Mouse (Mus musculus) mouse embryonic stem cell (cell line): Measurements from ENCODE around the gene Igsf6.
"Not testable (repeated sequence)": the region's sequence is repeated elsewhere in the genome, so short reads cannot be mapped to it uniquely, and the experiment has no call there.

ENCODE experiments used
- in situ Hi-C, 2 experiments: fragments of 300-500 bp; cut with MboI; formaldehyde crosslinking; loops; 1 replicate in 1 of 2; 3 replicates in 1 of 2; pipeline ENCODE4 v1.14.3; 2019 to 2020; ENCODE audit warnings: low sequenced_read_pairs in 2 of 2, low pct_unique_long_range_greater_than_20kb in 1 of 2, mixed read lengths in 1 of 2; ENCODE audit not compliant: unreplicated experiment in 1 of 2

The Igsf6 gene

DNA sequence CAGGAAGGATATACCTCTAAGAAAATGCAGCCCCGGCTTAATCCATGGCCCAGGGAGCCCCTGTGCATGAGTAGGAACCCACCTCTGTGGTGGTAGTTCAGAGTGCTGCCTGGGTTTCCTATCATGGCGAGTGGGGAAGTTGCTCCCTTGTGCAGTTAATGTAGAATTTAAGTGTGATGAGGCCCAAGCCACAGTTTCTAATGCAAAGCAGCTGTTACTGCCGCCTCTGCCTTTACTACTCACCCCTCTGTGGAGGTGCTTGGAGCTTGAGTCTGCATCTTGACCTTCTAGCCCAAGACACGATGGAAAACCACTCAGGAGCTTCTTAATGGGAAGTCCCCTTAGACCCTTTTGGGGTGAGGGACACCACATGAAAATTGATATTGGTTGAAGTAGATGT, 3.1 kb downstream of the Igsf6 start:
- in situ Hi-C loops = no loop called here

DNA sequence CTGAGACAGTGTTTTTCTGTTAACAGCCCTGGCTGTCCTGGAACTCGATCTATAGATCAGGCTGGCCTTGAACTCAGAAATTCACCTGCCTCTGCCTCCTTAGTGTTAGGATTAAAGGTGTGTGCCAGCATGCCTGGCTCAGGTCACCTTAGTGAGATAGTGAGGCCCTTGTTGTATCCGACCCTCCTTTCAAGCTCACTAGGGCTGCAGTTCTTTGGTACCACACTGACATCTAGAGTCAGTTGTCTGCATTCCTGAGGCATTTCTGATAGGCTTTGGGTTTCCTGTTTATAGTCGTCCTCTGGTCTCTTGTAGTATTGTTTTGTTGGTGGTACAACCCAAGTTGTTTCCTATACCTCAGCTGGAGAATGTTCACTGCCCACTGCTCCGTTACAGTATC, 10.1 kb downstream of the Igsf6 start:
- in situ Hi-C loops = no loop called here

DNA sequence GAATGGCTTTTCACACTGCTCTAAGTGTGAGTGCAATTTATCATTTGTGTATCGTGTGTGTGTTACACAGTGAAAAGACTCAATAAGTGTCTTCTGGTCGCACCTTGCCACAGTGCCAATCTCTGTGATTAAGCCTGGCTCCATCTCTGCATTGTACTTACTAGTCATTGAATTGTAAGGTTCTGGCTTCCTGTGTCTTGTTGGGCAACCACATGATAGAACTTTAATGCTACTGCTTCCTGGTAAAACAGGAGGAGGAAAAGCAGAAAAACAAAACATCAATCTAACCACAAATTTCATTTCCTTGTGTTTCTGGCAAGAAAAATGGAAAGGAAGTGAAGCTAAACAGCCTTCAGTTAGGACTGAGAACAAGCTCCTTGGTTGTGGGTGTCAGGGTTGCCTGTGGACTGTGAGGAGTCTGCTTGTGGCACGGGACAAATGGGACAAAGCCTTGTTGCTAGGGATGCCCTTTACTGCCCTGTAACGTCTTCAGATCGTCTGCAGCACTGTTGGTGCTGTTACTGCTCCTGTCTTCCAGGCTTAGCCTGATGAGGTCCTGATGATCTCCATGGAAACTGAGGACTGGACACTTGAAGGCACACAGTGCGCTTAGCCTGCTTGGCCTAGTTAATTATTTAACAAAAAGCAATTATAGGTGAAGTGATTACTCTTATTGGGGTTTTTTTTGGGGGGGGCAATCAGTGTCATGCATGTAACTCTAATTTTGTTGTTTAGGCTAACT, 14.7 kb downstream of the Igsf6 start:
- in situ Hi-C loops = no loop called here

DNA sequence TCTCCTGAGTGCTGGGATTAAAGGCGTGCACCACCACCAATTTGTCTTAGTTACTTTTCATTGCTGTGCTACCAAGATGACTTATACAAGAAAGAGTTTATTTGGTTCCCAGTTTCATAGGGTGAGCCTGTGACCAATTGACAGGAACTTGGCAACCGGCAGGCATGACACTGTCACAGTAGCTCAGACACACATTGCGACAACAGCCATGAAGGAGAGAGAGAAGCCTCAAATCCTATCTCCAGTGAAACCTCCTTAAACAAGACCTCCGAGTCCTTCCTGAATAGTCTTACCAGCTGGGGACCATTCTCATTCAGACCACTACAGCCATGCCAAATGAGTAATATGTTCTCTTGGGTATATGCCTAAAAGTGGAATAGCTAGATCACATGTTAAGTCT, 21.3 kb downstream of the Igsf6 start:
- in situ Hi-C loops = no loop called here

DNA sequence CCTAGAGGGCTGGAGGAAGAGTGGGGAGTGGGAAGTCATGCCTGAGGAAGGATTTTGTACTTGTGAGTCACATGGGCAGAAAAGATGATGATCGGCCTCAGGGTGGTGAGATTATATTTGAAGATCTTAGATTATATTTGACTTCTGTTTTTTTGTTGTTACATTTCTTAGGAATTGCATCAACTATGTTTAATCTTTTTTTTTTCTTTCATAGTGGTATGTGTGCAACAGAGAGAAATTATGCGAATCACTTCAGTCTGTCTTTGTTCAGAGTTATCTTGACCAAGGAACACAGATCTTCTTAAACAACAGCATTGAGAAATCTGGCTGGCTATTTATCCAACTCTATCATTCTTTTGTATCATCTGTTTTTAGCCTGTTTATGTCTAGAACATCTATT, 26.7 kb downstream of the Igsf6 start:
- in situ Hi-C loops = no loop called here

DNA sequence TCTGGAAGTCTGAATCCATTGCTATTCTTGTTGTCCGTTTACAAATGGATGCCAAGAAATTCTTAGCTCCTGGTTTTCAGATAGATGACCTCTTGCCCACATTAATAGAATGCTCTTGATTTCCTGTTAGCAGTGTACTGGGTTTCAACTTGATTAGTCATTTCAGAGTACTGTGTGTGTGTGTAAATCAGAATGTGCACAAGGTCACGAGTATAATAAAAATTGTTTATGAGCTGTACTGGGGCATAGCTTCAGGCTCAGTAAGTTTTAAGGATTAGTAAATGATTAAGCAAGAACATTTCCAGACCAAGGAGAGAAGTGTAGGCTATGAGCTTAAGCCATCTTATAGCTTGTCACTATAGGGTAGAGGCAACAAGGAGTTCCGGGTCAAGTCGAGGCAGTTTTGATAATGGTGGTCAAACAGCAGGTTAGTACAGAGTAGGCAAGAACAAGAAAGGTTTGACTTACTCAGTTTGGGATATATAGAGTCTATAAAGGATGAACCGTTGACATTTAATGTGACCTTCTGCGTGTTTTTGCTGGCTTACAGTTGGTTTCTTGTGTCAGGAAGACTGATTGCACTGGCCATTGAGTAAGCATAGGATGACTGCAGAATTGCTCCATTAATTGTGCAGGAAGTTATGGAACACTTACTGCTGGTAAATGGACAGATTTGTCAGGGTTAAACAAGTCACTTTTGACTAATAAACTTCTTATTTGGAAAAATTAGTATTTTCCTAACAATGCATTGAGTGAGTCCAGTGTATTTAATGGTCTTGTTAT, 28.5 kb downstream of the Igsf6 start:
- in situ Hi-C loops = no loop called here

DNA sequence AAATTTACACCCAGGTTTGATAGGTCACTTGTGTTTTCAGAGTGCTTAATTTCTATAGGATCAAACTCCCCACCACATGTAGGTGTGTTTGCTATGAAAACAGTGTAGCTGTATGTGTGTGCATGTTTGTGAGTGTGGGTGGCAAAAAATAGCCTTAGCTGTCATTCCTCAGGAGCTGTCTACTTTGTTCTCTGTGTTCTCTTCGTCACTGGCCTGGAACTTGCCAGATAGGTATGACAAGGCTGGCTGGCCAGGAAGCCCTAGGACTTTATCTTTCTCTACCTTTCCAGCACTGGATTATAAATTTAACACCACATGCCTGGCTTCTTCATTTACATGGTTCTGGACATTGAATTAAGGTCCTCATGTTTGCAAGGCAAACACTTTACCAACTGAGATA, 30.1 kb downstream of the Igsf6 start:
- in situ Hi-C loops = no loop called here

DNA sequence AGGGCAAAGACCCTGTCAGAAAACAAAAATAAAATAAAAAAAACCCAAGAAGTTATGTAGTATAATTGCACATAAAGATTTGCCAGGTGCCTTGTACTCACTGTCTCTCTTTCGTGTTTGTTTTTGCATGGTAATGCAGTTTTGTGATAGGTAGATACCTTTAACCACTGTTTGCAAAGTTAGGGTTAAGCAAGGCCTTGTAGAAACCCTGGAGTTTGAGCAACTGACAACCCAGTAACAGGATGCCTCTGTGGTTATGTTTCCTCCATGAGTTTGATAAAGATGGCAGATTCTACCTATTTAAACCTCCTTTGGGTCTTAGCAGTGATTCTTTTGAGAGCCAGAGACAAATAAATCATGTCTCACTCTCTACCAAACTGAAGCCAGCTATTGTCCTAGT, 30.9 kb downstream of the Igsf6 start:
- in situ Hi-C loops = no loop called here

DNA sequence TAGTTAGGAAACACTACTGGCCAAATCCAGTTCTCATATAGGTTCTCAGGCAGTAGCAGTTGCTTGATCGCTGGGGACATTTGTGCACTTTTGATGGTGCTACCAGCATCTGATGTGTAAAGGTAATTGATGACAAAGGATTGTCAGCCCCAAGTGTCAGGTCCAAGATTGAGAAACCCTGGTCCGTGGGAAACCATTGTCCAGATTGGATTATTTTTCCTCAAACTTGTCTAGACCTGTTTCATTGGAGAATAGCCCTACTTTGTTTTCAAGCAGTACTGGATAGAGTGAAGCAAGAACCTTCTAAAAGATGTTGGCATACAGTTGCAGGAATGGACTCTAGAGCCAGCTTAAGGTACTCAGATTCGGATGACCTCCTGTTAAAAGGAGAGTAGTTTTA, 31.4 kb downstream of the Igsf6 start:
- in situ Hi-C loops = no loop called here

DNA sequence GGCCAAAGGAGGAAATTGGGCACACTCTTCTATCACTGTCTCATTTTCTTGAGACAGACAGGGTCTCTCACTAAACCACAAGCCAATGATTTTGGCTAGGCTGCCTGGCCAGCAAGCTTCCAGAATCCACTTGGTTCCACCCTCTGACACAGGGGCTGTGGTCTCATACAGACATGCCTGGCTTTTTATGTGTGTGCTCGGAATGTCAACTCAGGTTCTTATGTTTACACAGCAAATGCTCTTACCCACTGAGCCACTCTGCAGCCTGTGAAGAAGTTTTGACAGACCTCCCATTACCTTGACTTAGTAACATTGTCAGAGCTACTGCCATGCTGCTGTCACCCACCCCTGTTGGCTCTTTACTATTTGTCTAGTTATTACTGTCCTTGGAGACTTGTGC, 32.4 kb downstream of the Igsf6 start:
- in situ Hi-C loops = no loop called here

DNA sequence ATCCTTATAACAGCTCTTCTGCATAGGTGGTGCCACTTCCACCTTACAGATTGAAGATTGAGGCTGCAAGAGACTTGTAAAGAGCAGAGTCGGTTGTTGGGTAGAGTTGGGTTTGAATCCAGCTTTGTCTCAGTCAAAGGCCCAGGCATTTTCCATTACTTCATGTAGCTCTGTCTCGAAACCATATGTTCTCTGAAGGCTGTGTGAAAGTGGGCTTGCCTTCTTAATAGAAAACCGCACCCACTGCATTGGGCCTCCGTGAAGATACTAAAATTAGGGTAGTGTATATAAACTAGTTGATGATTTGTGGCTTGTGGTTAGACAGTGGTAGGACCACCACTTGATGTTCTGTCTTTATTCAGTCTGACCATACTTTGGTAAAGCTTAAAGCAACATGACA, 33.8 kb downstream of the Igsf6 start:
- in situ Hi-C loops = no loop called here

DNA sequence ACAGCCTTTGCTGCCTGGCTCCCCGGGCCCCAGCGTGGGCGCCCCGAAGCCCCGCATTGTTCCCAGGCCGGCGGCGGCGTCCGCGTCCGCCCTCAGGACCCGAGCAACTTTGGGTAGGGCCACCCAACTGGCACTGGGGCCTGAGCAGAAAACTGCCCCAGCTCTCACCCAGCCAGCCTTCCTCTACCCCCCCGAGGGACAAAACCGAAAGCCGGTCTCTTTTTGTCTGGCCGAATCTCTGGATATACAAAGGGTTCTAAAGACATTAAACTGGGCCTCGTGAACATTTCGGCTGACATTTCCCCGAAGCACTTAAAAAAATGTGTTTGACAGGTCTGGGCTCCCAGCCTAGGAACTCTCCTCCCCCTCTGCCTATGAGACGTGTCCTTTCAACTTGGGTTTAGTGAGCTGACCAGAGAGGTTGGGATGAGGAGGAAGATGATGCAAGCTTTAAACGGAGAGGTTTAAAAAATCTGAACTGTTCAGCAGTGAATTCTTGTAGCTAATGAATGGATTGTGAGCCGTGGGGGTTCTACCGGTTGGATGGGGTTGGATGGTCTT, 39.1 kb downstream of the Igsf6 start:
- in situ Hi-C loops = no loop called here

DNA sequence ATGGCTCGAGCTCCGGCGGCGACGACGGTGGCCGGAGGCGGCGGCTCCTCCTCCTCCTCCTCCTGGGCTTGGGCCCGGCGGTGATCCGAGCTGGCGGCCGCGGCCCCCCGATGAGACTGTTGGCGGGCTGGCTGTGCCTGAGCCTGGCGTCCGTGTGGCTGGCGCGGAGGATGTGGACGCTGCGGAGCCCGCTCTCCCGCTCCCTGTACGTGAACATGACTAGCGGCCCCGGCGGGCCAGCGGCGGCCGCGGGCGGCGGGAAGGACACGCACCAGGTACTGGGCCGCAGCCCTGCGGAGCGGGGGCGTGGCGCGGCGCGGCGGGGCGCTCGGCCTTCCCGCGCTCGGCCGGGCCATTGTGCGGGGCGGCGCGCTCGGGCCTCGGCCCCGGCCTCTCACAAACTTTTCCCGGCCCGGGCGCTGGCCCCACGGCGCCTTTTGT, 39.7 kb downstream of the Igsf6 start:
- in situ Hi-C loops = no loop called here

DNA sequence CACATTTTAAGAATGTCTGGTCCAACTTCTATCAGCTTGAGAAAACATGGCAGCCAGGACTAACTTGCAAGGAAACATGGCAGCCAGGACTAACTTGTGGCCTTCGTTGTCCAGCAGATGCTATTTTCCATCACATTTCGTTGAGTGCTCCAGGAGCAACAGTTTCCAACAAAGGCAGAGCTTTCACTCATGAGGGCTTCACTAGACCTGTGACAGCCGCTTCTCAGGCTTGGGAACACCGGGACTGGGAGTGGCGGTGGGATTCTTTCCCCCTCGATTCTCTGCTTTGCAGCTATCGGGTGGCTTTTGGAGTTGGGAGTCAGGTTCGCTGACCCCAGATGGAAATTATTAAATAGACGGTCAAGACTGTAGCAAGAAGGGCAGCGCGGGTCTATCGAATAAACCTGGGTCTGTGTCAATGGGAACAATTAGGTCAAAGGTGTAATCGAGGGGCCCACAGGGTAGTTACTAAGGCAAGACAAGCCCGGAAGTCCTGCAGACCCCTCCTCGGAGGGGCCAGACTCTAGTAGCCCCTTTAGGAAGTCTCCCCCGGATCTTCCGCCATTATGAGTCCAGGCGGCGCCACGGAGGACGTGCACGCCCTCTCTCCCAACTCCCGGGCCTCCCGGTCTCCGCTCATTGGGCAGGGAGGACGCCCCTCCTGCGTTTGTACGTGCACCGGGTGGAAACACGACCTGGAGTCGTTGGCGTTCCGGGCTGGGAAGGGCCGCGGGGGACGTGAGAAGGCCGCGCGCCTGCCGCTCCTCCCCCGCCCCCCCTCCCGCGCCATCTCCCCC, 40.3 kb downstream of the Igsf6 start, which contains the start of gene Mettl9:
Gene Mettl9 (plus strand): TSS at position 590 of the 797 bp plus-strand sequence.
- in situ Hi-C loops = no loop called here

DNA sequence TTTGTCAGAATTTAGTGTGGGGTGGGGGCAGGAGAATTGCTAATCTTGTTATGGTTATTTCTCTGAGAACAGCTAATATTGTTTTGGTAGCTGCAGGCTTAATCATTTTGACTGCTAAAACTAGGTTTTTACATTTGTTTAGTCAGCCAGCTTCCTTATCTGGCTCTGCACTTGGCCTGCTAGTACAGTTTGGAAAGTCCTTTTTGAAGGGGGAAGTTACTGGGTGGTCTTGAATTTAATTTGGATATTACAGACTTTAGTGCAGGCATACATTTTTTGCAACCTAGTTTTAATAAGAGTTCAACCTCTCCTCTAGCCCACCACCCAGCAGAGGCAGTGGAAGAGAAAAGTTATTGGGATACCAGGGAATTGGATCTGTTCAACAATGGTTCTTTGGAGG, 44.4 kb downstream of the Igsf6 start:
- in situ Hi-C loops = not testable (repeated sequence)

DNA sequence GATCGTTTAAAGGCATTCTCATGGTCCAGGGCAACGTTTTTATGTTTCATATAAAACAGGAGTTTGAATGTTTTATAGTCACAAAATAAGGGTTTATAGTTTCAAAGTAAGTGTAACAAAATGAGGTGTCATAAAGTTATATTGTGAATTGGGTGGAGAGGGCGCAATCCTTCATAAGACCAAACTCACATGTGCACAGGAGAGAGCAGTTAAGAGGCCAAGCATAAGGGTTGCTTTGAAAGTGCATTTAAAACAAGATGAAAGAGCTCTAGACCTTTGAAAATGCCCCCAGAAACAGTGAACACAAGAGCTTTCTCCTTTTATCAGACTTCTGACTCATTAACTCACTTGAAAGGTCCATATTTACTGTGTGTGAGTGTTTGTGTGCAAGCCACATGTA, 48.1 kb downstream of the Igsf6 start:
- in situ Hi-C loops = no loop called here

DNA sequence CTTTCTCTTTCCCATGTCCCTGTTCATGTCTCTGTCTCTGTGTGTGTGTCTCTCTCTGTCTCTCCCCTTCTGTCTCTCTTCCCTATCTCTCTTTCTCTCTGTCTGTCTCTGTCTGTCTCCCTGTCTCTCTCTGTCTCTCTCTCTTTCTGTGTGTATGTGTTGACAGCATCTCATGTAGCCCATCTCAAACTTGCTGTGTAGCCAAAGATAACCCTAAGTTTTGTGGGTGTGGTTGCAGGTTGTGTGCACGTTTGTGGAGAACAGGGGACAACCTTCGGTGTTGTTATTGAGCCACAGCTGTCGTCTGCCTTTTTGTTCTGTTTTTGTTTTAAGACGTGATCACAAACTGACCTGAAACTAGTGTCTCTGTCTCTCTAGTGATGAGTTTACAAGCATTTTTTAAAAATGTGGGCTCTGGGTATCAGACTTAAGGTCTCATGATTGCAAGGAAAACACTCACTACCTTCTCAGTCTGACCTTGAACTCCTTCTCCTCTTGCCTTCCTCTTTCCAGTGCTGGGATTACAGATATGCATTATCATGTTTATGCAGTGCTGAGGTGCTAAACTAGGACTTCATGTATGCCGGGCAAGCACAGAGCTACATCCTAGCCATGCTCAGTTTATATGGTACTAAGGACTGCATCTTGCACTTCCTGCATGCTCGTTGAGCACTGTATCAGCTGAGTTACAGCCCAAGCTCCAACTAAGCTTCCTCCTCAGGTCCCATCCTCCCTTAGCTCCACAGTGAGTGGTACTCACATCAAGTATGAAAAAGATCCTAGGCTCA, 49.0 kb downstream of the Igsf6 start:
- in situ Hi-C loops = no loop called here

DNA sequence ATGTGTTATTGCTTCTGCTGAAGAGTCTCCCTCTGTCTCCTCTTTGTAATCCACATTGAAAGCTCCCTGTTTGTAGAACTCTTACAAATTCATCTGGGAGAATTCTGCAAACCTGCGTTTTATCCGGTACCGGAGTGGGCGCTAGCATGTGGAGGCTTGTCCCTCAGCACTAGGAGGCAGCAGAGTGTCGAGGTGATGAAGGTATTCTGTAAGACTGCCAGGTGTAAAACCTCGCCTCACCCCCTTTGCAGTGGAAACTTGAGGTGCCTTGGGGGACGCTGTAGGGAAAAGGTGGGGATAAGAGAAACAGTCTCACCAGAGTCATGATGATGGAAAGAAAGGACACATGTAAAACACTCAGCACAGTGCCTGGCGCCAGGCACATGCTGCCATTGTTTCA, 54.1 kb downstream of the Igsf6 start:
- in situ Hi-C loops = no loop called here
